Mouse (Mus musculus) induced T-regulatory cell, adult 2 months (primary cell): ENCODE results near the gene Pald1.

ENCODE experiments used
- DNase-seq: peaks from one replicate; pipeline ENCODE4 v3.0.0-alpha.2; 2012; ENCODE audit warnings: low read depth

Pald1 gene

DNA sequence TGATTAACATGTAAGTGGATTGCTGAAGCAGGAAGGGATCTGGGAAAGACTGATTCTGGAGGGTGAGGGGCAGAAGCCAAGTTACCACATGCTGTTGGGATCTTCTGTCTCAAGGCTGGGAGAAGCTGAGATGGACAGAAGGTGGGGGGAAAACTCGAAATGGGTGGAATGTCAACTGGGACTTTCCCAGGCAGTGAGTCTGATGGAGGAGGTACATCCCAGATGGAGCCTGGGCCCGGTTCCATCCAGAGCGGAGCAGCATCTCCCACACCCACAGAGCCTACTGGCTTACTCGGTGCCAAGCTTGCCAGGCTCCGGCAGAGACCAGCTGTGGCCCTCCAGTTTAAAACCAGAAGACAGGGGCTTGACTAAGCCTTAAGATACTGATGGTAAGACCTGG is 52.3 kb downstream of the Pald1 start:
- DNase-seq, result no peak

DNA sequence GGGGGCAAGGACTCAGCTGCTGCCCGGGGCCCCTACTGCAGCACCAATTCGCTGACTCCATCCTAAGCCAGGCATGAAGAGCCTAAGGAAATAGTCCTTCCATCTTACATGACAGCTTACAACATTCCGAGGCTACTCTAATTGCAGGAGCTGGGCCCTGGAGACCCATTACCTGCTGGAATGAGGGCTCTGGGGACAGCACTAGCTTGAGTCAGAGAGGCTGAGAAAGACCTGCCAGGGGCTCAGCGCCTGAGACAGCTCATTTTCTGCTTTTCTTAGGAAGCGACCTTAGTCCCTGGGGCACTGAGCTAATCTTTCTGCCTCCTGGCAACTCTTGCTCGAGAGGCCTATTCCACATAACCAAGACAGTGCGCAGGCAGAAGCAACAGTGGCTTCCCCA is 54.4 kb downstream of the Pald1 start:
- DNase-seq, result no peak

DNA sequence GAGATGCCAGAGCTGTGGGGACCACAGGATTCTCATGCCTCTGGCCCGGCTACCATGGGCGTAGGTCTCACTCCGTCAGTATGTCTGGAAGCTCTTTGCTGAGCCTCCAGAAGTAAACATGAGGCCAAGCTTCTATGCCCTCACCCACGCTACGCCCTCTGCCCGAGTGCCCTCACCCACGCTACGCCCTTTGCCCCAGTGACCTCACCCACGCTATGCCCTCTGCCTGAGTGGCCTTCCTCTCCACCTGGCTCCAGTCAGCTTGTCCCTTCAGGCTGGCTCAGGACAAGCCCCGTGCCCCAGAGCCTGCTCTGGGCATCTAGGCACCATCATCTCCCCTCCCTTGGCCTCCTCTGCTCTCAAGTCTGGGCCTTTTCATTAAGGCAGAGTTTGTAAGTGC is 55.8 kb downstream of the Pald1 start:
- DNase-seq, result no peak

GRCm38 (mm10) chr10:61325782-61326328 is 57.5 kb downstream of the Pald1 start:
- DNase-seq, result no peak

DNA sequence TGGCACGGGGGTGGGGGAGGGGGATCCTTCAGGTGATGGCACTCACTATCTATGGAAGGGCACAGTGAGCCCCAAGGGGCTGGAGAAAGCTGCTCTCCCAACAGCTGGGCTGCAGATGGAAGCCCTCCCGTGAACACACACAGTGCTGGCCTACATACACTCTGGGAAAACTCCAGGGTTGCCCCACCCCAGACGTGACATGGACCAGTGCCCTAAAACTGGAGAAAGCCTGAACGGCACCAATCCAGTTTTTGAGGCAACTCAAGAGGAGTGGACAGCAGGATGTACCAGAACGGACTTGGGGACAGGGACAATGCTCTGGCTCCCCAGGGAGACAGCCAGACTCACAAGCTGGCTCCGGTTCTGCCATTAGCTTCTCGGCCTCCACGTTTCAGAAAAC is 58.6 kb downstream of the Pald1 start:
- DNase-seq, result no peak

DNA sequence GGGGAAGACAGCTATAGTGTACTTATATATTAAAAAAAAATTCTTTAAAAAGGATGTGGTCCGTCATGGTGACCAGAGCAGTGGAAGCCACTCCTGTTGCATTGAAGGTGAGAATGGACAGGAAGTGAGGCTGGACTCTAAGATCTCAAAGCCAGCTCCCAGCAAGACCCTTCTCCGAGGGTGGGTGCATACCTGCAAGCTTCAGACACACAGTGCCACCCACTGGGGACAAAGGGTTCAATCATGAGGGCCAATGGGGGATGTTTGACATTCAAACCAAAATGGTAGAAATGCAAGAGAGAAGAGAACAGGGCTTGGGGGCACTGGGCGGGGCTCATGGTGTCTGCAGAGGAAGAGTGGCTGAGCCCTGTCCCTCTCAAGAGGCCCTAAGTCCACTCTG is 64.8 kb downstream of the Pald1 start:
- DNase-seq, result no peak

- no peak for DNase-seq
Measured at GRCm38 (mm10) chr10:61315324-61315880, 67.9 kb downstream of the Pald1 start.

DNA sequence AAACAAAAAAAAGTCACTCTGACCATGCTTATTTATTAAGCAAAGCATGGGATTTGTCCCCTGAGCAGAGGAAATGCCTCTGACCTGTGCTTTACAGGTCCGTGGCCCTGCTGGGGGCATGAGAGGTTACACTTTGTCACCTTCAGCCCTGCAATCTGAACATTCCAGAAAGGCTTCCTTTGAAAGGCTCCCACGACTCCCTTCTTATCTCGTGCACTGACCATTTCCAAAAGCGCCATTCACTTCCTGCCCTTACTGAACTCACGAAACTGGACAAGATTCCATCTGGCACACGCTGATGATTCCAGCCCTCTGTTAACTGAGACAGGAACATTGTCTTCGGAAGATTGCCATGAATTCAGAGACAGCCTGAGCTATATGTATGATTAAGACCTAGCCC is 69.6 kb downstream of the Pald1 start:
- DNase-seq, result no peak

DNA sequence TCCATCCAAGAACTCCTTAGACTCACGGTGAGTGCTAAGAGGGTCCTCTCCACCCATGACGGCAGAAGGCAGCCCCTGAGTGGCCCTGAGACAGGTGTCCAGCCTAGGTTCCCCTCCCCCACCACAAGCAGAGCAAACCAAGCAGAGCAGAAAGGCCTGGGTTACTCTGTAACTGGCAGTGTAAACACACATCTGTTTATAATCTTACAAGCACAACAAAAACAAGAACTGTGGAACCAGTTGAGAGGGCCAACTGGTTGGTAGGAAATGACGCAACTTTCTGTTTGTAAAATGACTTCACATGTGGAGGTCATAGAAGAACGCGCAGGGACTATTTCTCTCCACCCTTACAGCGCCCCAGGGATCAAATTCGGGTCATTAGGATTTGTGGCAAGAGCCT is 70.6 kb downstream of the Pald1 start:
- no peak for DNase-seq

- no peak for DNase-seq
Measured at GRCm38 (mm10) chr10:61312159-61312558, 71.2 kb downstream of the Pald1 start.

DNA sequence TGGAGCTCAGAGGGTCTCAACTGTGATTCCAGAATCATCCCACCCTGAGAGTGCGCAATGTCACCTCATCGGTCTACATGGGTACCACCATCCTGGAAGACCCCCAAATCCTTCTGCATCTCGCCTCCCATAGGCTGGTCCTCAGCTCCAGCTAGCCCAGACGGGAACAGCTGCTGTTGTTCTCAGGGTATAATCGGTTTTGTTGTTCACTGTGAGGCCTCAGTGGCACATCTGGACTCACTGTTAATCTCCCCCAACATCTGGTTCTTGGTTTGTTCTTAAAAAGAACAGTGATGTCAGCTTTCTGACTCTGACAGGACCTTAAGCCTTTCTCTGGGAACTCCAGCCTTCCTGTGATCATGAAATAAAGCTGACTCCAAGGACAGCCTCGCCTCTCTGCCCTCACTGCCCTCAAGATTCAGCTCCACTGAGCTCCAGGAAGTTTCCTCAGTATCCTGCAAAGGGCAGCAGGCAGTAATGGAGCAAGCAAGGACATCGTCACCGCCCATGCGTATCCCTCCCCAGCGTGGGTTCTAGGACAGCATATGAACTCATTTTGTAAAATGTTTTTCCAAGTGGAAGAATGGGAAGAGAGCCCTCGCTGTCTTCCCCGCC is 74.5 kb downstream of the Pald1 start:
- DNase-seq, result no peak

DNA sequence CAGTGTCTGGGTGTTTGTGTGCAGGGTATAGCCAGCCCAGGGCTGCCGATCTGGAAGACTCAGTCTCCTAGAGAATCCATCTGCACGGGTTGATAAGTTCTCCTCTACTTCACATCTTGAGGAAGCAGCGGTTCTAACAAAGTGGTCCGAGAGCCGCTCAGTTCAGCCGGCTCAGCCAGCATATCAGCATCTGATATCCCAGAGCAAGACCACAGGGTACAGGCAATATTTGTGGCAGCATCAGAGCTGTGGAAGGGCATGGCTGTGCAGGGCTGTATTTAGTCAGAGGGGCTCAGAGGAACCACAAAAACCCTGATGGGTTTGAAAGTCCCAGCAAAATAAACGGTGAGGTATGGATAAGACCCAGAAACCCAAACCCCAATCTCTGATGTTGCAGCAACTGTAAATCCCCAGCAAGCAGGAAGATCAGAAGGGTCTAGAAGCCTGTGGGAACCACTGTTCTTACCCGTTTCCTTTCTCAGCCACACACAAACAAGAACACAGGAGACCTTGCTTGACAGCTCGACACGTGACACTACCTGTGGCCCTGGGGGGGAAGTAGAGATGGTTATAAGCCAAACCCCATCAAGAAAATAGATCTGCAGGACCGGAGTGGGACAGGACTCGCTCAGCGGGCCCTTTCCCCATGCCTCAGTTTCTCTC is 77.3 kb downstream of the Pald1 start:
- DNase-seq, result peak; percentile 22

DNA sequence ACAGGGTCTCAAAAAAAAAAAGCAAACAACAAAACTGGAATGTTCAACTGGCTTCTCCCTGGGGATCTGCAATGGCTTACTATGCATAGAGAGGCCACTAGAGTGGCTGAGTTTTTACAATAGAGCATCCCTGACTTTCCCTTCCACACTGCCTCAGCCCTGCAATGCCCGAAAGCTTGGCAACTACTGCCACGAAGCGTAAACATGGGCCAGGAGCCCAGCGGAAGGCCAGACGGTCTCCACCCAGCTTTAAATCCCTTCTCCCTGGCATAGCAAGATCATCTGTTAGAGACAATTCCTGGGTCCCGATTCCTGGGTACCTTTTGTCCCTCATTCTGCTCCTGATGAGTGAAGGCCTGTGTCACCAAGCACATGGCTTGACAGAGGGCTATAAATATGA is 79.3 kb downstream of the Pald1 start:
- no peak for DNase-seq

GRCm38 (mm10) chr10:61300996-61301395 is 82.3 kb downstream of the Pald1 start:
- peak; percentile 32 for DNase-seq

DNA sequence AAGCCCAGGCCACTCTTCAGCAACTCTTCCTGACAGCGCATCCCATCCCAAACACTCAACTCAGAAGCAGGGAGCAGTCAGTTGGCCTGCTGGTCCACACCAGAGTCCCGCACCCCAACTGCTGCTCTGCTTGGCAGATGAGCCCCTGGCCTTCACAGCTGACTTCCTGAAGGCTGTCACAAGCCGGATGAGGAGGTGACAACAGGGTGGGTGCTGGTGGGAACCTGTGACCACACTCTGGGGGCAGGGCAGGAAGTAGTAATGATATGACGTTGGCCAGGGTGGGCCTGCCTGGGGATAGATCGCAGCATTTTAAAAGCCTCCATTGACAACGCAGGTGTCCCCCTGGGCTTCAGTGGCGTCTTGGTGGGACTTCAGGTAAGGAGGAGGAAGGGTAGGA is 85.9 kb downstream of the Pald1 start, which contains the start of gene Prf1:
TSS of gene Prf1 (plus strand) at position 357 of the 400 bp plus-strand sequence.
- peak; percentile 67 for DNase-seq

GRCm38 (mm10) chr10:61296713-61297445 is 86.5 kb downstream of the Pald1 start:
- peak; percentile 40 for DNase-seq

DNA sequence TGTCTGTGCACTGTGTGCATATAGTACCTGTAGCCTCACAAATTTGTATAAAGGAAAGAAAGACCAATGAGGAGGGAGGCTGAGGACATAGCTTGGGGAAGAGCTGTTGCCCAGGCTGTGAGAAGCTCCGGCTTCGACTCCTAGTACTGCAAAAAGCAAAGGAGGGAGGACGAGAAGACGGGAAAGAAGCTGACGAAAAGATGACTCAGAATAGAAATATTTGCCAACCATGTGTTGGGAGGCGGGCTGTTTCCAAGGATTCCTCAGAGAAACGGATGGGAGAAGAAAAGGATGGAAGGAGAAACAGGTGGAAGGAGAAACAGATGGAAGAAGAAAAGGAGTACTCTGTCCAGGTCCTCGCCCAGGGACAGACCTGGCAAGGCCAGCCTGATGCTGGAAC is 89.1 kb downstream of the Pald1 start:
- DNase-seq, result no peak

DNA sequence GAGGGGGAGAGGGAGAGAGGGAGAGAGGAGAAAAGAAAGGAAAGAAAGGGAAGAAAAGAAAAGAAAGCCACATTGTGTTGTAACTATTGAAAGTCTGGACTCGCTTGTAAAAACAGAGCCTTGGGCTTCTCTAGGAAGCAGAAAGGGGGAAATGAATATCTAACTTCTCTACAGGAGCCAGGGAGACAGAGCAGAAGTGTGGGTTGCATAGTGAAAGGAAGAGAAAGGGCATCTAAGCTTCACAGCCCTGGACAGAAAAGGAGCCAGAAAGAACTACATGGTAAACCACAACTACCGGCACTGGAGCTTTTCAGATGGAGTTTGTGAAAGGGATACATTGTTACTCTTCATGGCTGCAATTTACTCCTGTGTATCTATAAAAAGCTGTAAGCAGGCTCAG is 92.9 kb downstream of the Pald1 start:
- no peak for DNase-seq

GRCm38 (mm10) chr10:61290016-61290415 is 93.3 kb downstream of the Pald1 start:
- DNase-seq, result no peak

GRCm38 (mm10) chr10:61286246-61286645 is 97.1 kb downstream of the Pald1 start:
- DNase-seq, result no peak

DNA sequence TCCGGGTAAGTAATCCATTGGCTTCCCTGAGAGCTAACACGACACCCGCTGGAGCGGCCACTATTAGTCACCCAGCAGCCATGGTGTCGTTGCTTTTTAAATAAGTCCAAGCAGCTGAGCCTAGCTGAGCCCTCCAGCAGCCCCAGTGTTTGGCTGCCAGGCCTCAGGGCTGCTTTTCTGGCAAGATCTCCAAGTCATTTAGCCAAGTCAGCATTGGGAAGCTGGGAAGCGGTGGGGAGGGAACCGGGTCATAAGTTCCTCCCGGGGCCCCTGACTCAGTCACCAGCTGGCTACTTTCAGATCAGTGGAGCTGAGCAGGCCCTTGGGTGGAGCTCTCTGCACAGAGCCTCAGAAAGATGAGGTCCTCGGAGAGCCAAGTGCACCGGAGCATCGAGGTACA is 98.1 kb downstream of the Pald1 start:
- DNase-seq, result no peak

DNA sequence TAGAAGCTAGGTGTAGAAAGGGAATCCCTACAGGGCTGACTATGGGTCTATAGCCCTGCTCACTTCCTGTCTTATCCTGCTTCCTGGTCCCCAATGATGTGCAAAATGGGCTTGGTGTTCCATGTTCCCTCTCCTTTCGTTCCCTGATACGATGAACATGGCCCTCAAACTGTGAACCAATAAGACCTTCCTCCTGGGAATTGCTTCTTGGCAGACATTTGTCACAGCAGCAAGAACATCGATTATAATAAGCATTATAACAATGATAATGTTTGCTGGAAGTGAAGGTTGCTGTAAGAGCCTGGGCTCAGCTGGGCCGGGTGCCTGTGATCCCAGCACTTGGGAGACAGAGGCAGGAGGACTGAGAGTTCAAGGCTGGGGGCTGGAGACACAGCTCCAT is 99.0 kb downstream of the Pald1 start:
- no peak for DNase-seq

- DNase-seq, result no peak
Measured at GRCm38 (mm10) chr10:61281115-61281514, 102.2 kb downstream of the Pald1 start.
